Mouse (Mus musculus) adrenal gland, postnatal 25 days (tissue): ENCODE measurements around the gene Slamf8. TPM values are rescaled to one million over a fixed set of nuclear protein-coding genes. Genes with fewer than 3 reads are reported as not detected.
A peak's percentile ranks its signal among the peaks of the same experiment; 100 is the strongest.

ENCODE experiments used
- DNase-seq: peaks from one replicate; pipeline ENCODE4 v3.0.0; 2021; ENCODE audit warnings: mixed read lengths
- total RNA-seq: library from RNA; stranded (reverse); gene quantifications from 2 replicates; pipeline ENCODE4 v1.2.3, GENCODE M21; 2021

The Slamf8 gene
- total RNA-seq, 1 experiment from 2014 or later = 0.24 TPM

GRCm38 (mm10) chr1:172593321-172593720 is 3.0 kb upstream of the Slamf8 start:
- no peak for DNase-seq

DNA sequence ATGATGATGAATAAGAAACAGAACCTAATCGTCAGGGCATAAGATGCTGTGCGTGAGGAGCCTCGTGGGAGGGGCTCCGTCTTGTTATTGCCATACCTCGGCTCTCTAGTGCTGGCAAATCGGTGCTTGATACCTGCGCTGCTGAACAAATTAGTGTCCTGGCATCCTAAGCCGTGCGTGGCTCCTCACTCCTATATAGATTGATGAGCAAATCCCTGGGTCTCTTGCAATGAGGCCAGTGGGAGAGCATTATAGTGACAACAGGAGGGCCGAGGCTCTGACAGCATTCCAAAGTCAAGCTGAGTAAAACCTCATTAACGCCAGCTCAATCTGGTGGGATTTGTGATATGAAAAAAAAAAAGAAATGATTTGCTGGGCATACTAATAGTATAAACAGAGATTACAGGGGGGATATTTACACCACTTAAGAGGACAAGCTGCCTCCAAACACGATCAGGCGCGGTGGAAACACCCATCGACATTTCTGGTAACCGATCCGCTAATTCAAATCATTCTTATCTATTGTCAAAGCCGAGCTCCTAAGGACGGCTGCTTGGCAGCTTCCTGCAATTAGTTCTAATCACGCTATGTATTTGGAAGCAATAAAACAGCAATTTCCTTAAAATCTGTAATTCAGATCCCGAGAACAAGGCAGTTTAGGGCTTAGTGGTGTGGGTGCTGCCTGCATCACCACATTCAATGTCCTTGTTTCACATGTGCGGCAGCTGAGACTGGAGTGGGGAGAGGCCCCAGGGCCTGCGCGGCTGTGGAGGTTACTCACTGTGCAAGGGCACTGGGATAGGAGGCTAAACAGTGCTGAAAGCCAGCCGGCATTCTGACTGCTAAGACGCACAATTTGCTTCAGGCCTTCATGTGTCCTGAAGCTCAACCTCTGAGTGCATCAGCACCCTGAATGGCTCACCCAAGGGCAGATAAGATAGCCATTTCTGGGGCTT is 4.5 kb downstream of the Slamf8 start:
- peak; percentile 18 for DNase-seq

GRCm38 (mm10) chr1:172585026-172585425 is 5.3 kb downstream of the Slamf8 start:
- DNase-seq = no peak

DNA sequence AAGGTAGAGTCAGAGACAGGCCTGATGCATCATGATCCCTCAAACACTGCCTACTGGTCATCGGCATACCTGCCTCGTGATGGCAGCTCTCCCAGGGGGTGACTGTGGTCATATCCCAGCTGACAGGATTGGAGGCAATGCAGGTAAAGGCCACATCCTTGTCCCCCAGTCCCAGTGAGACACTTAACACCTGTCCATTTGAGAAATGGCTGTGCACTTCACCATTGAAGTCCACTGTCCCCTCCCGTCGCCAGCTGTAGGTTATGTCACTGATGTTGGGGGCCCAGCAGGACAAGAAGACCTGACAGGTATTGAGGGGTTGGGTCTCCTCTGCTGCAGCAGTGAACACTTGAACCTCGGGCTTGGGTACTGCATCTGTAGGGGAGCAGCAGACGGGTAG is 6.1 kb downstream of the Slamf8 start:
- no peak for DNase-seq

DNA sequence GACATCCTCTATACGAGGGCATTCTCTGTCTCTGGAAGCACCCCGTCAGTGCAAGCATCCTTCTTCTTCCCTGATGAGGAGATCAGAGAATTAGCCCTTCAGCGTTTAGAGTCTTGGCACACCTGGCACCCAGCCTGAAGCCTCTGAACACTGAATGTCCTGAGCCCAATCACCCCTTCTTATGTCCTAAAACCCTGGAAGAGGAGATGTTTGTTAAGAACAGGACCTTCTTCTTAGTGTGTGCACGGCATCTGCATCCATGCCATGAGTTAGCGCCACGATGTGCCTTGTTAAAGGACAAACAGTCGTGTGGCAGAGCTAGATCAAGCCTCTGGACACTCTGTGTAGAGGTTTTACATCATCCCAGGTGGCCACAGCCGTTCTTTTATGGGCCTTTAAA is 7.9 kb downstream of the Slamf8 start:
- DNase-seq = no peak

DNA sequence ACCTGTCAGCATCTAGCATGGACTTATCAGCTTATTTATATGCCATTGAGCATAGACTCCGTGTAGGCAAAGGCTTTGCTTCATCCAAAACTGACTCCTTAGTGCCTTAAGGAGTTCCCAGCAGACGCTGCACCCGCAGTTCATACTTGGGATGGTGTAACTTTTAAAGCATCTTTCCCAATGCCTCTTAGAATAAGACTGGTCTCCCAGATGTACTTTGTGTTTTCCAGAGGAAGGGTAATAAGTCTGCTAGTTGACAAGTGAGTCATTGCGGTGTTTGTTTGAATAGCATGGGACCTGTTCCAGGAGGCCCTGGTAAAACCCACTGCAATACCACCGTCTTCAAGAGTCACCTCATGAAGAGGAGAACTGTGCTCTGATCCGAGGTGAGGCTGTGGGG is 10.3 kb downstream of the Slamf8 start:
- DNase-seq = no peak

DNA sequence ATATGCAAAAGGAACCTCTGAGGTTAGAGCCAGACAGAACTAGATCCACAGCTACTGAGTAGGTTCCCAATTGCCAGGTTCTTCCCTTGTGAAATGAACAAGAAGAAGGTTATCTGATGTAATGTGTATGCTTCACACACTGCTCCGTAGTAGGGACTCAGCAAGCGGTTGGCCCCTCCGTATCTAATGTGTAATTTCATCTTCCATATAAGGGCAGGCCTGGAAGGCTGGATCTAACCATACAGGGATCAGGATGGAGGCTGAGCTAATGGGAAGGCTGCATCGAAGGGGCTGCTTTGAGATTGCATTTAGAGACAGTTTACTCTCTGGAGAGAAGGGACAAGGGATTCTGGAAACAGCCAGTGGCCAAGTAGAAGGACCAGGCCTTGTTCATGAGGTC is 22.6 kb downstream of the Slamf8 start:
- no peak for DNase-seq

DNA sequence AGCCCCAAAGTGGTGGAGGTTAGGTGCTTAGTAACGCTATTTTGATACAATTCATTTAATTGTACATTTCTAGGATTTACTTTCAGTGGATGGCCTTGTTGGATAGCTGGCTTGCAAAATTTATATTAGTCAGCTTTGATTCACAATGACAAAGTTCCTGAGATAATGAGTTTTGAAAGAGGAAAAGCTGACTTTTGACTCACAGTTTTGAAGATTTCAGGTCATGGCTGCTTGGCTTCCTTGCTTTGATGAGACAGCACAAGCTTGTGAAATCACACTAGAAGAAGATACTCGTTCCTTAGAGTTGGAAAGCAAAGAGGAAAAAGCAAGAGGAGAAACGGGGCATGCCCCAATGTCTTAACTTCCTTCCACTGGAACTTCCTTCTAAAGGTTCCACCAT is 24.2 kb downstream of the Slamf8 start:
- no peak for DNase-seq

DNA sequence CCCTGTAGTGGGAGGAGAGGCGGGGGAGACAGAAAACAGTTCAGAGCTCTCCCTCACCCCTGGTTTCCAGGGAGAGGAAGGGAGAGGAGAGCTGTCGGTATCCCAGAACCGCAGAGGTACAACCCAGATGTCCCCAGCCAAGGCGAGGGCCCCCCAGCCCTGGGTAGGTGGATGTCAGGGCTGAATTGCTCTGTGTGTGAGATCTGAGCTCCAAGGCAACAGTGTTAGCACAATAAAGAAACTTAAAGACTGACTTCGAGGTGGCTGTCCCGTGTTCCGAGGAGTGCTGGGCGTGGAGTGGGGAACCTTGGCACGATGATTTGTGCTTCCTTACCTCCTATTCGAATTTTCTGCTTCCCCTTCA is 26.9 kb downstream of the Slamf8 start:
- no peak for DNase-seq

- DNase-seq = peak; percentile 79
Measured at GRCm38 (mm10) chr1:172562641-172563464, 27.5 kb downstream of the Slamf8 start.

DNA sequence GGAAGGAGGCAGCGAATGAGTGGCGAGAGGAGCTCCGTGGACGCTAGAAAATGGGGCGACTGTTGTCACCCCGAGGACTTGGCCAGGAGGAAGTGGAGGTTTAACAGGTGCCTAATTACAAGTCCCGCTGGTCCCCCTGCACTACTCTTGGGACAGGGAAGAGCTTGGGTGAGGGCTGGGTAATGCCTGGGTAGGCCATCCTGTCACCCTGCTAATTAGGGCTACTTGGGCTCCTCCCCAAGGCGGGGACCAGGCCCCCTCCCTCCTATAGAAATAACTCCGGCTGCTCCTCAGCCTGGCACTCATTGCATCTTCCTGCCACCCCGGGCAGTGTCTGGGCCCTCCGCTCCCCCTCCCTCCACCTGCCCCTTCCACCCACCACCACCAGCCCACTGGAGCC is 34.7 kb downstream of the Slamf8 start, which contains the start of gene Vsig8:
Vsig8 (plus strand) TSS at position 301 of the 400 bp plus-strand sequence.
- DNase-seq = no peak

- DNase-seq = no peak
Measured at GRCm38 (mm10) chr1:172552623-172553022, 37.7 kb downstream of the Slamf8 start.

- DNase-seq = no peak
Measured at GRCm38 (mm10) chr1:172551009-172551408, 39.4 kb downstream of the Slamf8 start.

DNA sequence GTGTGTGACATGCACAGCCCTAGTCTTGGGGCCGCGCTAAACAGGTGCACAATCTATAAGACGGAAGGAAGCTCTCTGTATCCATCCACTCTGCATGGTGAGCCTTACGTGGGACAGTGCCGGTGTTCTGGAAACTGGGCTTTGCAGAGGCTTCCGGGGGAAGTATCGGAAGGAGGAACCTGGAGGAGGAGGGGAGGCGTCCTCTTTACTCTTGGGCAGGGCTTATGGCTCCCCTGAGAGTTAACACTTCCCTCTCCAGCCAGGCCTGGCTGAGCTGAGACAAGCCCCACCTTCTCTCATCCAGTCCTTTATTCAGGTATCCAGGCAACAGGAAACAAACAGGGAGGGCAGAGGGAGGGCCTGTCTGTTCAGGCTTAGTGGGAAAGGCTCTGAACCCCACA is 39.8 kb downstream of the Slamf8 start:
- DNase-seq = peak; percentile 19

GRCm38 (mm10) chr1:172549717-172550116 is 40.7 kb downstream of the Slamf8 start:
- DNase-seq = no peak

DNA sequence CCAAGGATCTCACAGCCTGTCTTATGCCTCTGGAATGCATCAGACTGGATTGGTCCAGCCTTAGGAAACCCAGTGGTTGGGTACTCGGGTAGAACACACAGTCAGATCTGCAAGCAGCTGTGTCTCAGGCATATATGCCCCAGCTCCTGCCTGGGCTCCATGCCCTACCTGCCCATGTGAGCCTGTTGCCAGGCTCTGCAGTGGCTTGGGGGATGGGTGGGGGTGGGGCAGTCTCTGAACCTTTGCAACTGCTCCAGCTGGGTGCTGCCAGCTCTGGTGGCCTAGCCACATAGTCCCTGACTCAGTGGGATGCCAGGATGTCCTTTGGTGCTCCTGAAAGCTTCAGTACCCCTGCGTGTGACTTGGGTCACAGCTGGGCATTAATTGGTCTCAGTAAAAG is 41.1 kb downstream of the Slamf8 start:
- DNase-seq = no peak

DNA sequence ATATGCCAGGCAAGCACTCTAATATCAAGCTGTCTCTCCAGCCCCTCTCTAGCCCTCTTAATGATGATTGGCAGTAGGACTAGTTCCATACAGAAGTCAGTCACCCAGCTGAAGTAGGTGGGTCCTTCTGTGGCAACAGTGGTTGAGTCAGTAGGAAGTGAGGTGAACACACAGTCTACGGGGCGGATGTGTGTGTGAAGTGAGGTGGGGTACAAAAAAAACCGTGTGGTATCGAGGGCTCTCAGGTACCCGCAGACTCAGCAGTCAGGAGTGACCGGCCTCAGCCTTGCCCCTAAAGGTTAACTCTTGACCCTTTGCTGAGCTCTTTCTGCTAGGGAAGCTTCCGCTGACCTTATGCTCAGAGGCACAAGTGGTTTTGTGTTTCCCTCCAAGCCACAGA is 41.9 kb downstream of the Slamf8 start:
- DNase-seq = no peak

- DNase-seq = no peak
Measured at GRCm38 (mm10) chr1:172546062-172546461, 44.3 kb downstream of the Slamf8 start.

GRCm38 (mm10) chr1:172540283-172540820 is 50.0 kb downstream of the Slamf8 start:
- no peak for DNase-seq

DNA sequence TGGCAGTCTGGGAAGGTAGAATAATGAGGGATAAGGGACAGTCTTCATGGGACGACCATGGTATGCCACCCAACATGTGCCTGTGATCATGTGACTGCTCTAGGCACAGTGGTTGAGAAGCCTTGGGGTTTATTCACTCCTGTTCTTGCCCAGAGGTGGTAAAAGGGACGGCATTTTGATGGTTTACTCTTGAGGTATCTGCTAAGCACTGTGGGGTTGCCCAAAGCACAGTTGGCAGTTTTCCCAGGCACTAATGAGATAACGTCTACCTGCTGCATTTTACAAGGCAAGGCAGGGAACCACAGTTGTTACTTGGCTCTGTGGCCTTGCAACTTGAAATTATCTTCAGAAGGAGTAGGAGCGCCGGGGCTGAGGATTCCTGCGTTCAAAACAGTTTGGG is 50.5 kb downstream of the Slamf8 start:
- DNase-seq = no peak

GRCm38 (mm10) chr1:172535116-172535515 is 55.3 kb downstream of the Slamf8 start:
- no peak for DNase-seq

DNA sequence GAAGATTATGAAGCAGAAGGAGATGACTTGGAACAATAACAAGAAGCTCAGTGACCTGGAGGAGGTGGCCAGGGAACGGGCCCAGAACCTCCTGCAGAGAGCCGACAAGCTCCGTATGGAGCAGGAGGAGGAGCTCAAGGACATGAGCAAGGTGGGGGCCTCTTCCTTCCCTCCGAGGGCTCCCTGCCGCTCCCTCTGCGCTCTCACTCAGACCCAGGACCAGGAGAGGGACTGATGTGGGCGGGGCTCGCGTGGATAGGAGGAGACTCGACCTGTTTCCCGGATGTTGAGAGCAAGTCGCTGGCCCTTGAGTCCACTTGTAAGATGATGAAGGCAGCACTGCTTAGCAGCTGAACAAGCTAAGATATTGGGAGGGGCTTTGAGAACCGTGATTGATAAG is 57.8 kb downstream of the Slamf8 start:
- DNase-seq = peak; percentile 27
